Mouse (Mus musculus) liver, adult 2 months (tissue): ENCODE measurements around the gene Brd4.

Experiments used
- CTCF ChIP-seq: fragments of 200-500 bp; IDR thresholded peaks from 2 replicates; pipeline ENCODE4 v1.5.1; 2011; ENCODE audit warnings: low read depth, low read length, control low read depth
- POLR2A ChIP-seq: fragments of 200-500 bp; IDR thresholded peaks from 2 replicates; pipeline ENCODE4 v1.6.1; 2011; ENCODE audit warnings: low read length, control low read depth; ENCODE audit not compliant: insufficient read depth; ENCODE audit errors: extremely low read depth

- no peak for TF ChIP-seq POLR2A
- no peak for TF ChIP-seq CTCF
Measured at GRCm38 (mm10) chr17:32146718-32147117, 137.8 kb downstream of the Brd4 start.
